15 mouse cellular contexts compared by ENCODE assay signal in genomic region chr6:97305491-97305890, GRCm38 (mm10). TPM values are rescaled to one million over a fixed set of nuclear protein-coding genes. Genes with fewer than 3 reads are reported as not detected.
DNase-seq lines count a peak whose midpoint lies in the region; ATAC-seq and TF ChIP-seq lines count a peak whose summit lies in the region.
"Had no signal": no experiment of that assay in that cellular context is flagged by ENCODE, and none has a peak within 500 bp of the region (broad histone marks: within the 10 kb centered on the region; RNA-seq: fewer than 3 reads in every experiment).

No protein-coding gene starts in this region.

- peak overlapping the region; percentile 53 for H3K4me3 ChIP-seq in gastrocnemius, adult 2 months
- H3K4me3 ChIP-seq in left cerebral cortex, adult 2 months = peak overlapping the region; percentile 36
- H3K4me3 ChIP-seq in cortical plate, adult 2 months (ENCODE audit: insufficient read depth, low read length) = peak overlapping the region; percentile 21; the same call in 1 of the 2 replicates
- H3K4me3 ChIP-seq in stomach, embryonic 16.5 days (replicated peaks; ENCODE audit: low read length) = no peak overlapping the region
- H3K4me3 ChIP-seq: erythroblast, embryonic 14.5 days; liver, embryonic 12.5 days; midbrain, embryonic 10.5 days had no signal

- 62% methylated on average over 7 of the region's 7 CpGs for WGBS in stomach, embryonic 16.5 days

- no peak for DNase-seq in gastrocnemius, adult 2 months
- DNase-seq in gastrocnemius, postnatal 25 days = no peak
- DNase-seq in left cerebral cortex, adult 2 months (ENCODE audit: extremely low spot score in 1 of 2, low spot score in 2 of 2) = no peak
- no peak for DNase-seq in left cerebral cortex, adult 11 months (ENCODE audit: low spot score)
- DNase-seq in embryo, embryonic 9.5 days (ENCODE audit: extremely low spot score) = no peak
- DNase-seq: adrenal gland, postnatal 25 days; kidney, adult 9 months had no signal

- peak overlapping the region; percentile 69; the same call in 1 of the 2 replicates for H3K27ac ChIP-seq in gastrocnemius, adult 2 months
- peak overlapping the region; percentile 61; the same call in 1 of the 2 replicates for H3K27ac ChIP-seq in left cerebral cortex, adult 2 months
- no peak overlapping the region for H3K27ac ChIP-seq in cortical plate, adult 2 months (ENCODE audit: insufficient read depth, low read length)
- peak overlapping the region; percentile 48; the same call in 1 of the 2 replicates for H3K27ac ChIP-seq in stomach, embryonic 16.5 days (ENCODE audit: low read length)
- H3K27ac ChIP-seq: liver, embryonic 12.5 days; midbrain, embryonic 10.5 days had no signal

- no peak for TF ChIP-seq CTCF in gastrocnemius, adult 2 months (IDR thresholded peaks at IDR 0.05)
- TF ChIP-seq CTCF in left cerebral cortex, adult 2 months (IDR thresholded peaks at IDR 0.05) = no peak
- TF ChIP-seq CTCF in cortical plate, adult 2 months (IDR thresholded peaks at IDR 0.05; ENCODE audit: extremely low read depth, insufficient read depth, low read length) = no peak

- intact Hi-C loops in gastrocnemius, adult 2 months (cut with DNase I) = no loop called here
- intact Hi-C loops in left cerebral cortex, adult 2 months (cut with DNase I) = no loop called here

- H3K4me1 ChIP-seq in cortical plate, adult 2 months (ENCODE audit: control insufficient read depth, insufficient read depth, low read length) = peaks cover 2% of the 10 kb centered on the region; the same call in 1 of the 2 replicates
- no peaks in the 10 kb centered on the region for H3K4me1 ChIP-seq in stomach, embryonic 16.5 days (ENCODE audit: control insufficient read depth, insufficient read depth, low read length)

- peak; percentile 63; the same call in 1 of the 2 replicates for ATAC-seq in stomach, embryonic 16.5 days (ENCODE audit: insufficient read depth, low FRiP score)
- ATAC-seq: liver, embryonic 12.5 days had no signal

- H3K9ac ChIP-seq in stomach, embryonic 16.5 days (ENCODE audit: low read length) = no peak overlapping the region
- H3K9ac ChIP-seq: liver, embryonic 12.5 days had no signal

- H3K9me3 ChIP-seq in stomach, embryonic 16.5 days (replicated peaks; ENCODE audit: control insufficient read depth, low read length) = no peaks in the 10 kb centered on the region
- H3K9me3 ChIP-seq: liver, embryonic 12.5 days; midbrain, embryonic 10.5 days had no signal

- no peak for TF ChIP-seq POLR2A in cortical plate, adult 2 months (IDR thresholded peaks at IDR 0.05; ENCODE audit: extremely low read depth, insufficient read depth, low read length)

- no peaks in the 10 kb centered on the region for H3K27me3 ChIP-seq in stomach, embryonic 16.5 days (ENCODE audit: control insufficient read depth, insufficient read depth, low read length)

- no peak overlapping the region for H3K4me2 ChIP-seq in stomach, embryonic 16.5 days (ENCODE audit: low read depth, low read length)
- H3K4me2 ChIP-seq: liver, embryonic 12.5 days had no signal

- no peaks in the 10 kb centered on the region; the same call in 1 of the 2 replicates for H3K36me3 ChIP-seq in stomach, embryonic 16.5 days (ENCODE audit: control insufficient read depth, insufficient read depth, low read length)

RNA-seq across cellular contexts. Expression of gene Lmod3, which starts 52.9 kb away (rescaled TPM):
- total RNA-seq in gastrocnemius, adult 2 months (2021) = 100 to 1,000 TPM in 1 of 2 experiments, 10 to 100 TPM in 1; 95.4 to 186 TPM
- 100 to 1,000 TPM; 143 to 148 TPM for total RNA-seq in gastrocnemius, postnatal 25 days (2021)
- not detected for total RNA-seq in left cerebral cortex, adult 2 months (2021)
- polyA plus RNA-seq in cortical plate, adult 2 months (2012; rRNA removed) = 0.04 and 0.10 TPM in 2 replicates
- polyA plus RNA-seq in stomach, embryonic 16.5 days (2015; fragmentation: Nextera tagmentation; extraction: Ambion mirVana) = 0.10 and 4.4 TPM in 2 replicates
- total RNA-seq: adrenal gland, postnatal 25 days; layer of hippocampus, adult 18-20 months; MEL had no signal
- polyA plus RNA-seq: erythroblast, embryonic 14.5 days; midbrain, embryonic 10.5 days; small intestine, adult 2 months had no signal

Comparison
In these comparisons a context has a peak if more than half of its experiments do, and no peak if none do; other contexts are left out.
1. RNA of gene Lmod3, which starts 52.9 kb away (total RNA-seq): 95.4 to 186 TPM in gastrocnemius, adult 2 months and 143 to 148 TPM in gastrocnemius, postnatal 25 days; not detected in left cerebral cortex, adult 2 months; every median in the first group is over 10 times any median in the second.